Mouse (Mus musculus): ENCODE results near the gene Elovl7. TPM values are rescaled to one million over a fixed set of nuclear protein-coding genes. Genes with fewer than 3 reads are reported as not detected.

Elovl7 gene
- polyA plus RNA-seq, 1 experiment, result 4.3 TPM

GRCm38 (mm10) chr13:108298241-108298640 lies 84.0 kb downstream of the Elovl7 start:
- H3K4me1 ChIP-seq (ENCODE audit: control insufficient read depth, insufficient read depth, low read length), result no peaks in the 10 kb centered on the region; the same call in 1 of the 2 replicates
- H3K4me3 ChIP-seq (replicated peaks; ENCODE audit: control insufficient read depth, low read depth, low read length), result no peak overlapping the region
- no peak for TF ChIP-seq POLR2A (IDR thresholded peaks at IDR 0.05; ENCODE audit: borderline replicate concordance, control insufficient read depth, low read depth, low read length)
- TF ChIP-seq CTCF (IDR thresholded peaks at IDR 0.05; ENCODE audit: control insufficient read depth, insufficient read depth, low read length), result no peak
- WGBS, result 53% methylated on average over 5 of the region's 5 CpGs
- H3K27ac ChIP-seq (ENCODE audit: control insufficient read depth, insufficient read depth, low read depth, low read length, poor library complexity), result no peak overlapping the region

- no peaks in the 10 kb centered on the region; the same call in 1 of the 2 replicates for H3K4me1 ChIP-seq (ENCODE audit: control insufficient read depth, insufficient read depth, low read length)
Measured at GRCm38 (mm10) chr13:108300346-108300950, 86.2 kb downstream of the Elovl7 start.

GRCm38 (mm10) chr13:108301411-108301810 lies 87.2 kb downstream of the Elovl7 start:
- Histone ChIP-seq H3K4me1 (ENCODE audit: control insufficient read depth, insufficient read depth, low read length) (no peaks in the 10 kb centered on the region; the same call in 1 of the 2 replicates), H3K4me3 (replicated peaks; ENCODE audit: control insufficient read depth, low read depth, low read length) (no peak overlapping the region)
- WGBS, result 90% methylated on average over 7 of the region's 7 CpGs

More at GRCm38 (mm10) chr13:108300346-108300950, 86.2 kb downstream of the Elovl7 start:
- Histone ChIP-seq H3K4me3 (replicated peaks; ENCODE audit: control insufficient read depth, low read depth, low read length) (no peak overlapping the region), H3K27ac (ENCODE audit: control insufficient read depth, insufficient read depth, low read depth, low read length, poor library complexity) (no peak overlapping the region)
- TF ChIP-seq CTCF (IDR thresholded peaks at IDR 0.05; ENCODE audit: control insufficient read depth, insufficient read depth, low read length), result no peak
- TF ChIP-seq POLR2A (IDR thresholded peaks at IDR 0.05; ENCODE audit: borderline replicate concordance, control insufficient read depth, low read depth, low read length), result no peak
- WGBS, result 12% methylated on average over 5 of the region's 5 CpGs

GRCm38 (mm10) chr13:108302957-108303675 lies 88.9 kb downstream of the Elovl7 start:
- Histone ChIP-seq H3K4me3 (replicated peaks; ENCODE audit: control insufficient read depth, low read depth, low read length) (no peak overlapping the region), H3K27ac (ENCODE audit: control insufficient read depth, insufficient read depth, low read depth, low read length, poor library complexity) (no peak overlapping the region), H3K4me1 (ENCODE audit: control insufficient read depth, insufficient read depth, low read length) (no peaks in the 10 kb centered on the region; the same call in 1 of the 2 replicates)
- TF ChIP-seq POLR2A (IDR thresholded peaks at IDR 0.05; ENCODE audit: borderline replicate concordance, control insufficient read depth, low read depth, low read length), result no peak
- no peak for TF ChIP-seq CTCF (IDR thresholded peaks at IDR 0.05; ENCODE audit: control insufficient read depth, insufficient read depth, low read length)
- WGBS, result 70% methylated on average over 7 of the region's 7 CpGs

More at GRCm38 (mm10) chr13:108301411-108301810, 87.2 kb downstream of the Elovl7 start:
- H3K27ac ChIP-seq (ENCODE audit: control insufficient read depth, insufficient read depth, low read depth, low read length, poor library complexity), result no peak overlapping the region
- TF ChIP-seq CTCF (IDR thresholded peaks at IDR 0.05; ENCODE audit: control insufficient read depth, insufficient read depth, low read length), result no peak
- no peak for TF ChIP-seq POLR2A (IDR thresholded peaks at IDR 0.05; ENCODE audit: borderline replicate concordance, control insufficient read depth, low read depth, low read length)

GRCm38 (mm10) chr13:108303841-108304240 lies 89.6 kb downstream of the Elovl7 start:
- WGBS, result 19% methylated on average over 1 of the region's 1 CpGs
- Histone ChIP-seq H3K4me1 (ENCODE audit: control insufficient read depth, insufficient read depth, low read length) (no peaks in the 10 kb centered on the region; the same call in 1 of the 2 replicates), H3K27ac (ENCODE audit: control insufficient read depth, insufficient read depth, low read depth, low read length, poor library complexity) (no peak overlapping the region), H3K4me3 (replicated peaks; ENCODE audit: control insufficient read depth, low read depth, low read length) (no peak overlapping the region)
- TF ChIP-seq POLR2A (IDR thresholded peaks at IDR 0.05; ENCODE audit: borderline replicate concordance, control insufficient read depth, low read depth, low read length), result no peak
- no peak for TF ChIP-seq CTCF (IDR thresholded peaks at IDR 0.05; ENCODE audit: control insufficient read depth, insufficient read depth, low read length)

- H3K4me1 ChIP-seq (ENCODE audit: control insufficient read depth, insufficient read depth, low read length), result no peaks in the 10 kb centered on the region; the same call in 1 of the 2 replicates
- no peak overlapping the region for H3K4me3 ChIP-seq (replicated peaks; ENCODE audit: control insufficient read depth, low read depth, low read length)
- H3K27ac ChIP-seq (ENCODE audit: control insufficient read depth, insufficient read depth, low read depth, low read length, poor library complexity), result no peak overlapping the region
- TF ChIP-seq POLR2A (IDR thresholded peaks at IDR 0.05; ENCODE audit: borderline replicate concordance, control insufficient read depth, low read depth, low read length) (no peak), CTCF (IDR thresholded peaks at IDR 0.05; ENCODE audit: control insufficient read depth, insufficient read depth, low read length) (no peak)
- WGBS, result 14% methylated on average over 2 of the region's 2 CpGs
Measured at GRCm38 (mm10) chr13:108304680-108305079, 90.5 kb downstream of the Elovl7 start.

GRCm38 (mm10) chr13:108315702-108316486 lies 101.7 kb downstream of the Elovl7 start, which contains the start of gene Depdc1b:
Gene Depdc1b (plus strand): TSS chr13:108316332.
- Histone ChIP-seq H3K27ac (ENCODE audit: control insufficient read depth, insufficient read depth, low read depth, low read length, poor library complexity) (peak within 1 kb of the TSS; percentile 98), H3K4me1 (ENCODE audit: control insufficient read depth, insufficient read depth, low read length) (peaks cover 4% of the 10 kb centered on the region)
- WGBS, result under 1% methylated on average over 48 of the region's 48 CpGs

More at GRCm38 (mm10) chr13:108315702-108316486, 101.7 kb downstream of the Elovl7 start, which contains the start of gene Depdc1b:
- no peak for TF ChIP-seq CTCF (IDR thresholded peaks at IDR 0.05; ENCODE audit: control insufficient read depth, insufficient read depth, low read length)
- peak; percentile 57; the same call in 1 of the 2 replicates for TF ChIP-seq POLR2A (IDR thresholded peaks at IDR 0.05; ENCODE audit: borderline replicate concordance, control insufficient read depth, low read depth, low read length)
- H3K4me3 ChIP-seq (replicated peaks; ENCODE audit: control insufficient read depth, low read depth, low read length), result peak within 1 kb of the TSS; percentile 87
